Mouse (Mus musculus) bone marrow, adult 2 months (tissue): ENCODE measurements at regions not wholly inside any gene's neighbourhood (a gene's known extent, or its start where the extent isn't known, plus 50 kb on each side); places are given as distances from the start of the nearest gene placed in this dataset.

Experiments used
- H3K27ac ChIP-seq: fragments of 200-500 bp; 2 replicates; pipeline ENCODE4 v1.5.1; 2012; ENCODE audit warnings: low read depth, mild to moderate bottlenecking, control low read depth, inconsistent platforms, low read length; ENCODE audit not compliant: control insufficient read depth, poor library complexity, insufficient read depth
- H3K4me1 ChIP-seq: fragments of 200-500 bp; 2 replicates; pipeline ENCODE4 v1.6.1; 2011; ENCODE audit warnings: low read length; ENCODE audit not compliant: control insufficient read depth, insufficient read depth
- H3K4me3 ChIP-seq: fragments of 200-500 bp; replicated peaks from 2 replicates; pipeline ENCODE3; 2011; ENCODE audit warnings: mild to moderate bottlenecking, low read depth, low read length, control low read depth; ENCODE audit not compliant: control insufficient read depth
- CTCF ChIP-seq: fragments of 200-500 bp; IDR thresholded peaks from 2 replicates; pipeline ENCODE4 v1.5.1; 2011; ENCODE audit warnings: low read length, control low read depth; ENCODE audit not compliant: control insufficient read depth, insufficient read depth
- POLR2A ChIP-seq: fragments of 200-500 bp; IDR thresholded peaks from 2 replicates; pipeline ENCODE4 v1.6.1; 2011; ENCODE audit warnings: low read depth, mild to moderate bottlenecking, control low read depth, low read length, borderline replicate concordance; ENCODE audit not compliant: control insufficient read depth
- WGBS: fragments of 180-500 bp; shearing (Covaris S2); methylation state at CpG from one replicate; pipeline ENCODE4 v1.1.7; 2018; 5-methylcytosine and 5-hydroxymethylcytosine counted together

DNA sequence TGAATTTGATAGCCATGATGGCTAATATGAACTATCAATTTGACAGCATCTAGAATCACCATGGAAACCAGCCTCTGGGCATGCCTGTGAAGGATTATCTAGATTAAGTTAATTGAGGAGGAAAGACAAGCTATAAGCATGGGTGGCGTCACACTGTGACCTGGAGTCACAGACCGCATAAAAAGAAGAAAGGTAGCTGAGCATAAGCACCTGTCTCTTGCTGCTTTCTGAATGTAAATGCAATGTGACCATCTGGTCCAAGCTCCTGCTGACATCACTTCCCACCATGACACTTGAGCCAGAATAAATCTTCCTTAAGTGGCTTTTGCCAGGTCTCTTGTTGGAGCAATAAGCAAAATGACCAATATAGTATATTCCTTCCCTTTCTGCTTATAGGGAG is 113.4 kb upstream of the Gm17728 start:
- Histone ChIP-seq H3K4me3 (no peak overlapping the region), H3K27ac (no peak overlapping the region), H3K4me1 (no peaks in the 10 kb centered on the region)
- TF ChIP-seq CTCF: no peak
- TF ChIP-seq POLR2A: no peak
- WGBS: 79% methylated on average over 2 of the region's 2 CpGs

DNA sequence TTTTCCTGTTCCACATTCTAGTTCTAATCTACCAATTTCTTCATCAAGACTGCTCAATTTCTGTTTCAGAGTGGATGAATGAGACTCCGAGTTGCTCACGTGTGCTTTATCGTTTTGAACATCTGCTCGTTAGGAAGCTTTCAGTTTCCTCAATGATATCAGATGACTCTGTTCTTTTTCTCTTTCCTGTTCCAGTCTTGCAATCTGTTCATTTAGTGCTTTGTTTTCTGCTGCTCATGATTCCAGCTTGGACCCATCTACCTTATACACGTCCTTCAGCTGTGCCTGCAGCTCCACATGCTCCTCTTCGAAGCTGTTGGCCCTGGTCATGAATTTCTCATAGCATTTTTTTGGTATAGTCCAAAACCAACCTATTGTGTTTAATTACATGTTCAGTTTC is 99.1 kb upstream of the Gm17728 start:
- H3K4me3 ChIP-seq: no peak overlapping the region
- 21% methylated on average over 6 of the region's 6 CpGs for WGBS
- no peaks in the 10 kb centered on the region for H3K4me1 ChIP-seq
- no peak for TF ChIP-seq POLR2A
- no peak for TF ChIP-seq CTCF
- no peak overlapping the region for H3K27ac ChIP-seq

DNA sequence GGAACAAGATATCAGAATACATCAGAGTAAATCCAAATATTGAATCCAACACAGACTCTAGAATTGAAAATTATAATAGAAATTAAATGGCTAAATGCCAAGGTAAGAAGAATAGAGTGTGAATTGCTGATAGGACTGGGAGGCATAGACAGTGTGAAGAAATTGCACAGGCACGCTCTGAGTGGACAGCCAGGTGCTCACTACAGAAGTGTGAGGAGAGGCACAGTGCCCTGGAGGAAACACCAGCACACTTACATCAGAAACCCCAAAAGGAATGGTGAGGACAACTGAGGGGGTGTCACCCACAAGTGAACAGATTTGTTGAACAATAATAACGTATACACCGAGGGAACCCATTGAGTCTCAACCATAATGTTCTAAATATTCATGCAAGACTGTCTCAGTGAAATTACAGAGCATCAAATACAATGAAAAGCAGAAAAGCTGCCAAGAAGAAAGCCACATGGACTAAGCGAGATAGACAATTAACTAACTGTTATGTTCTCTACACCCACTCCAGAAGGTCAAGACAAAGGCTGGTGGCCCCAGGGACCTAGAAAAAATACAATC is 92.9 kb upstream of the Gm17728 start:
- H3K27ac ChIP-seq: no peak overlapping the region
- no peak for TF ChIP-seq POLR2A
- TF ChIP-seq CTCF: no peak
- WGBS: 83% methylated on average over 4 of the region's 4 CpGs
- no peaks in the 10 kb centered on the region for H3K4me1 ChIP-seq
- no peak overlapping the region for H3K4me3 ChIP-seq

DNA sequence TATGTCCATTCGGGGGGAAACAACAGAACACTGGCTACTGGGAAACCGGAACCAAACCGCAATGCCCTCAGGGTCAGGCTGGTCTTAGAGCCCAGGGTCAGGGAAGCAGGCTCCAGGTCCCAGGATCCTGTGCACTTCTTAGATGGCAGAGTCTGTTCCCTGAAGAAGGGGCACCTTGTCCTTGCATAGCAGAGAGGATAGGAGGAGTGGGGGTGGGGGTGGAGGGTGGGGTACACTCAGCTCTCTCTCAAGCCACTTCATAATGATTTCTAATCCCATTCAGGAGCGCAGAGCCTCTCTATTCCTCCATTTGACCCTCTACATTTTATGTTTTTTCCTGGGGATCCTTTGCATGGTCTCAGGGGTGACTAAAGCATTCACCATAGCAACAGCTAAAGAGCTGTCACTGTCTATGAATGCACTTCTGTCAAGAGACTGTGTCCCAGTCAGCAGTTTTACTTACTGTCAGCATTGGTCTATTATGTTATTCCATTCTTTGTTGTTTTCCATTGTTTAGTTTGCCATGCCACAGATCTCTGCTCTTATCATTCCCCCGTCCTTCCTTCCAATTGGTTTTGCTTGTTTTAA is 64.2 kb upstream of the Gm17728 start:
- WGBS: 73% methylated on average over 5 of the region's 5 CpGs
- no peak overlapping the region for H3K27ac ChIP-seq
- no peak for TF ChIP-seq CTCF
- TF ChIP-seq POLR2A: no peak
- H3K4me3 ChIP-seq: no peak overlapping the region
- no peaks in the 10 kb centered on the region for H3K4me1 ChIP-seq
